Mouse (Mus musculus): Measurements from ENCODE around the gene Atg101. TPM values are rescaled to one million over a fixed set of nuclear protein-coding genes. Genes with fewer than 3 reads are reported as not detected.
"Not testable (repeated sequence)": the region's sequence is repeated elsewhere in the genome, so short reads cannot be mapped to it uniquely, and the experiment has no call there.

Atg101 gene
- total RNA-seq, 2 experiments from 2014 or later, result 36.5 to 37.1 TPM

DNA sequence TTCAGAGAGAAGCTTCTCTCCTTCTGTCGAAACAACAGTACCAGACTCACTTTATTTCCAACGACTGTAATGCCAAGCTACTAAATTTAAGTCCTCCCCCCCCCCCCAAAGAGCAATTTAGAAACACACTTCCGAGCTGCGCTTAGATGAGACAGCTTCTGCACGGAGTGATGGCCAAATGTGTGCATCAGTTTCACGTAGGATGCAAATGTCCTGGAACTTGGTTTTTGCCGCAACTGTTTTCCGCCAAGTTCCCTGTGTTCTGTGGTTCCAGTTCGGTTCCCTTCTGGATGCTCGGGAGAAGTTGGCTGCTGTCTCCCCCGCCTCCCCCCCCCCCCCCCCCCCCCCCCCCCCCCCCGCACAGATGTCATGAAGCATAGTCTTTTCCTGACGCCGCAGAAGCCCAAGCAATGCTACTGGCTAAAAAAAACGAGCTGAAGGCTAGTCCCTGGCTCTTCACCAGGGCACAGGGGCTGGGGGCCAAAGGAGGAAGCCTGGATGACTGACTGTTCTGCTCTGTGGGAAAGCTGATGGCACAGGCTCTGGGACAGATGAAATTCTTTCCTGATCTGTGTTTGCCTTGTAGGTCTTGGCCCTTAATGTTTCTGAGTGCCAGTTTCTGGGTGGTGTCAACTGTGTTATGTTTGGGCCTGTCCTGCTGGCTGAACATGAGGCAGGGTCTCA lies 27.2 kb downstream of the Atg101 start:
- DNase-seq, result no peak
- intact Hi-C loops (cut with DNase I), result no loop called here

DNA sequence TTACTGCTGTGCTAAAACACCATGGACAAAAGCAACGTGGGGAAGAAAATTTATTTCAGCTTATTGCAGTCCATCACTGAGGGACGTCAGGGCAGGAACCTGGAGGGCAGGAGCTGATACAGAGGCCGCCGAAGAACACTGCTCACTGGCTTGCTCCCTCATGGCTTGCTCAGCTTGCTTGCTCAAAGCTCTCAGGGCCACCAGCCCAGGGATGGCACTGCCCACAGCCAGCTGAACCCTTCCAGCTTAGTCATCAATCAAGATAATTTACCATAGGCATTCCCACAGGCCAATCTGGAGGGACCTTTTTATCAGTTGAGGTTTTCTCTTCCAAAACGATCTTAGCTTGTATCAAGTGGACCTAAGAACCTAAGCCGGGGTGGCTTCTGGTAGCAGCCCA lies 27.9 kb downstream of the Atg101 start:
- no peak for DNase-seq
- intact Hi-C loops (cut with DNase I), result no loop called here

DNA sequence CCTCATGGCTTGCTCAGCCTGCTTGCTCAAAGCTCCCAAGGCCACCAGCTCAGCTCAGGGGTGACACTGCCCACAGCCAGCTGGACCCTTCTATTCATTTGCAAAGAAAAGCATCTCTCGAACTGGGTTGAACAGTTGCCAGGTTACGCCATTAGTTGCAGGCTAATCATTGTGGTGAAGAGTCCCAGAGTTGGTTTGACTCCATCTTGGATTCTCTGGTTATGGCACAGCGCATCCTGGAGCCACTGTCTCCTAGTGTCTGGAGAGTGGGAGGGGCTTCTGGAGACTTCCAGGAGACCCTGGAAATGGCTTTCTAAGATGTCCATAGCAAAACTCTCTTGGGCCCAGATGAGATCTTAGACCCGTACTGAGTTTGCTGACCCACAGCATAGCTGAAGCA lies 31.3 kb downstream of the Atg101 start:
- intact Hi-C loops (cut with DNase I), result no loop called here
- no peak for DNase-seq

DNA sequence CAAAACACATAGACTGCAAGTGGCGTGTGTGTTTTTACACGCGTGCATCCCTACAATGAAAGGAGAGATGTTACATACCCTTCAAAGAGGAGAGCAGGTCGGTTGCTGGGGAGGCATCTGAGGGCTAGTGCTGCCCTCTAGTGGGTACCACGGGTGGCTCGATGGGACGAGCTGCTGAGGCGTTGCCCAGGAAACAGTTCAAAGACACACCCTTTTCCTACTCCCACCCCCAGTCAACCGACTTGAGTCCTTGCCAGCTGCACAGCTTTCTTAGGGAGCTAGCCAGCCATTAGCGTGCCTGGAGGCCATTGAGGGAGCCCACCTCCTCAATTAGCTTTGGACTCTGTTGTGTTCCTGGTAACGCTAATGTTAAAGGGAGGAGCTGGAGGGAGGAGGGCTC lies 31.8 kb downstream of the Atg101 start:
- intact Hi-C loops (cut with DNase I), result loop anchor here (2.0 kb wide), 1 partner anchor 77 kb away; no protein-coding TSS in a partner anchor
- peak; percentile 92 for DNase-seq

DNA sequence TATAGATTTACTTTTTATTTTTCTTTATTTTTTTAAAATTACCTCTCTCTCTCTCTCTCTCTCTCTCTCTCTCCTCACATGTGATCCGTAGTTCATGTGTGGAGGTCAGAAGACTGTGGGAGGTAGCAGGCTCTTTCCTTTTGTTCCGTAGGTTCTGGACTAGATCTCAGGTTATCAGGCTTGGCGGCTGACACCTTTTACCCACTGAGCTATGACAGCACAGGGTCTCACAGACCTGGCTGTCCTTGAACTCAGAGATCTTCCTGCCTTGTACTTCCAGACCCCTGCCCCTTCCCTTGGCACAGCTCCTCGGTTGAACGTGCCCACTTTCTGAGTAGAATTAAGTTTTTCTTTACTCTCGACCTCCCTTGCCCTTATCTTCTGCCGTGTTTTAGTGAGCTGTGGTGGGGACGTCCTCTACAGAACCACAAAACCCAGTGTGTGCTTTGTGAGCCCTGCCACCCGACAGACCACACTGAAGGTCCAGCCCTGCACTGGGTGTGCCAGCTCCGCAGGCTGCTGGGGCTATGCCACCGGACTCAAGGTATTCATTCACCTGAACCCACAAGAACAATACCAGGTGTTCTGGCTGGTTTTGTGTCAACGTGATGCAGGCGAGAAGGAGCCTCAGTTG lies 32.3 kb downstream of the Atg101 start:
- intact Hi-C loops (cut with DNase I), result loop anchor here (2.0 kb wide), 1 partner anchor 78 kb away; no protein-coding TSS in a partner anchor

DNA sequence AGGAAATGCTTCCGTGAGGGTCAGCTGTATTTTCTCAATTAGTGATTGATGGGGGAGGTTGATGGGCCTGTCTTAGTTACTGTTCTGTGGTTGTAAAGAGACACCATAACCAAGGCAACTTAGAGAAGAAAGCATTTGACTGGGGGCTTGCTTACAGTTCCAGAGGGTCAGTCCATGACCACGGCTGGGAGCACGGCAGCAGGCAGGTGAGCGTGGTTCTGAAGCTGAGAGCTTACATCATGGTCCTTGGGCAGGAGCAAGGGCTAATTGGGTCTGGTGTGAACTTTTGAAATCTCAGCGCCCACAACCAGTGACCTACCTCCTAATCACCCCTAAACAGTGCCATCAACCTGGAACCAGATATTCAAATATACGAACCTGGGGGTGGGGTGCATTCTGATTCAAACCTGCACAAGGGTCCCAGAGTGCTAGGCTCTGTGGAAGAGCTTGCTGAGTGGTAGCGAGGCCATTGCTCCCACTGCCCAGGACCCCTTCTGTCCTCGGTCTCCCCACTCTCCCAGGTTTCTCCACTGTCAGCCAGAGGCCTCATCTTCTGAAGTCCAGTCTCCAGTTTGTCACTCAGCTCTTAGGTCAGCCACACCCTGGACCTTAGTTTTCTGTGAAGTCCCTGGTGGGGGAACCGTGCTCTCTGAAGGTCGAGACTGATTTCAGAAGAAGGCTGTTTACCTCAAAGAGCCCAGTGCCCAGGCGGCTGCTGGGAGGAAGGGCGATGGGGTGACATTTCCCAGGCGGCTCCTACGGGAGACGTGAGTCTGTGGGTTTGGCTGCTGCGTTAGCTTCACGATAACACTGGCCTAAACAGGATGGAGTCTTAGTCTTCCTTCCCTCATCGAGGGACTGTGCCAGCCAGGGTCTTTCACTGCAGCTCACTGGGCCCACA lies 33.1 kb downstream of the Atg101 start:
- intact Hi-C loops (cut with DNase I), result loop anchor here (2.0 kb wide), 1 partner anchor 78 kb away; no protein-coding TSS in a partner anchor
- no peak for DNase-seq

More for the DNA sequence above, 32.3 kb downstream of the Atg101 start:
- no peak for DNase-seq

DNA sequence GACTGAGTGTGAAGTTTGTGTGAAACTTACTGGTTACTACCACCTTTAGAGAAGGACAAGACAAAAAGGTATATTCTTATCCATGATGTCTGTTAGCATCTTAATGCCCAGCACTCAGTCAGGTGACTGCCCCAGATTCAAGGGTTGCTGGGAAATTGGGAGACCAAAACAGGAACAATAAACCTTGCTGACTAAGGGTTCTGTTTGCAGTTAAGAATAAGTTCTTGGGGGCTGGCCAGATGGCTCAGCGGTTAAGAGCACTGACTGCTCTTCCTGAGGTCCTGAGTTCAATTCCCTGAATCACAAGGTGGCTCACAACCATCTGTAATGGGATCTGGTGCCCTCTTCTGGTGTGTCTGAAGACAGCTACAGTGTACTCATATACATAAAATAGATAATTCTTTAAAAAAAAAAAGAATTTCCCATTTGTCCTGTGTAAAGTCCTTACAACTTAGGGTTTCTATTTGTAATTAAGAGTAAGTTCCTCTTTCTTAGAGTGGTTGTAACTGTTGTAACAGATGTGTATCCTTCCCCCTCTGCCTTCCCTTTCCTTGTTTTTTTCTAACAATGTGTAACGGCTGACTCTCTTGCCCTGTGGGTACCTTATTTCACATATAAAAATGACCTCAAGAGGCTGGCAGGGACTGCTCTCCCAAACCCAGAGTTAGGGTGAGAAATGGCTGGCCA lies 33.9 kb downstream of the Atg101 start:
- no peak for DNase-seq
- intact Hi-C loops (cut with DNase I), result loop anchor here (2.0 kb wide), 1 partner anchor 79 kb away; no protein-coding TSS in a partner anchor

DNA sequence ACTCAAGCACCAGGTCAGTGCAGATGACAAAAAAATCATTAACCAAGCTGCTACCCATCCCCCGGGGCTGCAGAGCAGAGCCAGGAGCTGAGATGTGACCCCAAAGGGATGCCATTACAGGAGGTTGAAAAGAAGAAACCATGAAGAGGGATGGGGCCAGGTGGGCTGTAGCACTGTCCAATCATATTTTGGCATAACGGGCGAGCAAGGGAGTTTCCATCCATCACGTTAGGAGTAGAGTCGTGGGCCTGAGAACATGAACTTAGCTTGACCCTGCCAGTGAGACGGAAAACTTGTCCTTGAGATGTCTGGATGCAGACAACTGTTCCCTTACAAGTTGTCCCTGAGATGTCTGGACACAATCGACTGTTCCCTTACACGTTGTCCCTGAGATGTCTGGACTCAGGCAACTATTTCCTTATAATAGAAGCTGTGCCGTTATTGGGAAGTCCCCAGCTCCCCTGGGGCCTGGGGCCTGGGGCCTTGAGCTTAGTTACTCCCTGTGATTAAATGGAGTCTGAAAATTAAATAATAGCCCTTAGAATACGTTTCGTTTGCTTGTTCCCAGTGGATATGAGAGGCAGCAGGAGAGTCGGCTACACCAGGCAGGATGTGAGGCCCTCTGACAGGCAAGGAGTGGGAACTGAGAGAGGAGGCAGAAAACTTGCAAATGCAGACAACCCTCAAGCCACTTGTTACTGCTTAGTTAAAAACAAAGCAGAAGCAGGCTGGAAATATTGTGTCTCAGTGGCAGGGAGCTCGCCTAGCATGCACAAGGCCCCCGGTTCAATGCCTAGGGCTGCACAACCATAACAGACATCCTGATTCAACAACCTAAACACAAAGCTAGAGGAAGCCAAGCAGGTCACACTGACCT lies 35.1 kb downstream of the Atg101 start:
- no peak for DNase-seq
- intact Hi-C loops (cut with DNase I), result no loop called here

DNA sequence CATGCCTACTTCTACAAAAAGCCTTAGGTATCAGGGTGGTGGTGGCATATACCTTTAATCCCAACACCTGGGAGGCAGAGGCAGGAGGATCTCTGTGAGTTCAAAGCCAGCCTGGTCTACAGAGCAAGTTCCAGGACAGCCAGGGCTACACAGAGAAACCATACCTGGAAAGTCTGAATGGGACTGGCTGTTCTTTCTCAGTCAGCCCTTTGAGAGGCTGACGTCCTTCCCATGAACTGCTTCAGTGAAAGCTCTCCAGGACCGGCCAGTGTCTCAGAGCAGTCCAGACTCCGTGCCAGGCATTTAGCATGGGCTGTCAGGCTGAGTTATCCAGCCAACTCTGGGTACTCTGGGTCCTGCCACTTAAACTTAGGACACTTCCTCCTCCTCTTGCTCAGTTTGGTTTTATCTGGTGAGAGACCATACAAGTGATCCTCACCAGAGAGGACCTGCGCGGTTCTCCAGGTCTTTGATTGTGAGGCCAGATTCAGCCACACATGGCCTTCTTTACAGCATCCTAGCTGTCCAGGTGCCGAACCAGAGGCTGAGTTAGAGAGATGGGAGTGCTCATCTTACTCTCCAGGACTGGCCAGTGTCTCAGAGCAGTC lies 36.0 kb downstream of the Atg101 start:
- no peak for DNase-seq
- intact Hi-C loops (cut with DNase I), result no loop called here

DNA sequence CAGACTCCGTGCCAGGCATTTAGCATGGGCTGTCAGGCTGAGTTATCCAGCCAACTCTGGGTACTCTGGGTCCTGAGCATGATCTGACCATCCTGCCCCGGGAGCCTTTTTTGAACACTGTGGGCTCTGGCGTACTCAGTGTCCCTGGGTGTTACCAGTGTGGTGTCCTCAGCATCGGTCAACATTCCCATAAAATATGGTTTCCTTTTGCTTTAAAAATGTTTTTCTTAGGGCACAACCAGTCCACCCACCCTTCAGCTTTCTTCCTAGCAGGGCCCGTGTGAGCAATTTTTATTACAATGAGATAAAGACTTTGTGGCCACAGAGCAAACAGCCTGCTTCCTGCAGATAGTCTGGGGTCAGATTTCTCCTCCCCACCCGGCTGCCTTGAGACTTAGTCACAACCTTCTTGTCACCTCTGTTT lies 36.6 kb downstream of the Atg101 start:
- intact Hi-C loops (cut with DNase I), result no loop called here
- no peak for DNase-seq

DNA sequence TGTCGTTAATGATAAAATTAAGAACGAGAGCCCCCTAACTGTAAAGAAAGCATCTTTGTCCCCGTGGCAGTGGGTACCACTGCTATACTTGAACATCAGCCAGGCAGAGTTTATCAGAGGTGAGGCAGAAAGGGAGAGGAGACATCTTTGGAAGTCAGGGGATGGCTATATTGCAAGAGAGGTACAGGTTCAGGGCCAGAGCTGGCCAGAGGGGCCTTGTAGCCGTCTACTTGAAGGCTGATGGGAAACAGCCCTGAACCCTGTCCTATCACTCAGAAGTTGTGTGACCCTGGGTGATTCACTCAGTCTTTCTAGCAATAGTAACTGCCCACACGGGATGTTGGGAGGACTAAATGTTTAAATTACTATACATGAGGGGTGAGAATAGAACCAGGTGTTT lies 37.1 kb downstream of the Atg101 start:
- intact Hi-C loops (cut with DNase I), result no loop called here
- no peak for DNase-seq

DNA sequence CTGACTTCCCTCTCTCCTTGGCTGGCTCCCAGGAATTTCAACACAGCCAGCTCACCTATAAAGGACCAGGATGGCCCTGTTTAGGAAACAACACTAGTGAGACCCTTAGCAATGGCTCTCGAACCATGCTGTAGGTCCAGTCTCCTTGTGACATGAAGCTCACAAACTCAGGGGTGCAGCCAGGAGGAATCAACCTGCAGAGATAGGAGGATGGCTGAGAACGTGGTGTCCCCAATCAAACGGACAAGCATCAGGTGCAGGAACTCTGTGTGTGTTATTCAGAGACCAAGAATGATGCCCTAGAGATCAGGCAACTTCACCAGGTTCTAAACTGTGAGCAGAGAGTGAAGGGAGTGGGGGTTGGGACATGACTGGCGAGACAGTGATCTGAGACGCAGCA lies 38.0 kb downstream of the Atg101 start:
- no peak for DNase-seq
- intact Hi-C loops (cut with DNase I), result no loop called here

DNA sequence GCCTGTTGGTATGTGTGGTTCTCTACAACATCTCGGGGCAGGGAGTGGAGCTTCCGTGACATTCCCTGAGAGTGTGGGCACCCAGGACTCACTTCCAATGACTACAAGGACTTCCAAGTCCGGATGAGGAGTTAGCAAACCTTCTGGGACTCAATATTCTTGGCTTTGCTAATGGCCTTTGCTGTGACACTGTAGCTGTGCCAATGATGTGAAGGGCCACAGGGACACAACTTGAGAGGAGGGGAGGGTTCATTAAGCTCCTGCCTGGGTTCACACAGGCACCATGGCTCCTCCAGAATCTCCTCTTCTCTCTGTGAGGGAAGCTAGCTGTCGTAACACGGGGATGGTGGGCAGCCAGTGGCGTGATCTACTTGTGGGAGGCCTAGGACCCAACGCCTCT lies 38.6 kb downstream of the Atg101 start:
- intact Hi-C loops (cut with DNase I), result no loop called here
- no peak for DNase-seq

DNA sequence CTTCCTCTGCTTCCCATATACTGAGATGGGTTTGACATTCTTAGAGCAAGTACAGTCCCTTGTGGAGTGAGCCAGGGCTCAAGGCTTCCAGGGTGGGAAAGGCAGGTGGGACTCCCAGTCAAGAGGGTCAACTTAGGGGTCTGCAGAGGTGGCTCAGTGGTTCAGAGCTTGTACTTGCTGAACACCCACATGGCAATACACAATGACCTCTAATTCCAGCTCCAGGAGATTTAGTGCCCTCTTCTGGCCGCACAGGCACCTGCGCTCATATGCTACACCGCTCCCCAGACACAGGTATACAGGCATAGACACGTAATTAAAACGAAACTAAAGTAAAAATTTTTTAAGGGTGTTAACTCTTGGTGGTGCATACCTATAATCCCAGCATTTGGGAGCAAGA lies 39.4 kb downstream of the Atg101 start:
- no peak for DNase-seq
- intact Hi-C loops (cut with DNase I), result no loop called here

DNA sequence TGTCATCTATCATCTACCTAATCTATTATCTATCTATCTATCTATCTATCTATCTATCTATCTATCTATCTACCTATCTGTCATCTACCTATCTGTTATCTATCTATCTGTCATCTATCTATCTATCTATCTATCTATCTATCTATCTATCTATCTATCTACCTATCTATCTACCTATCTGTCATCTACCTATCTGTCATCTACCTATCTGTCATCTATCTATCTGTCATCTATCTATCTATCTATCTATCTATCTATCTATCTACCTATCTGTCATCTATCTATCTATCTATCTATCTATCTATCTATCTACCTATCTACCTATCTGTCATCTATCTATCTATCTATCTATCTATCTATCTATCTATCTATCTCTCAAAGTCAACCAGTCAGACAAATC lies 40.3 kb downstream of the Atg101 start:
- intact Hi-C loops (cut with DNase I); DNase-seq: not testable (repeated sequence)

DNA sequence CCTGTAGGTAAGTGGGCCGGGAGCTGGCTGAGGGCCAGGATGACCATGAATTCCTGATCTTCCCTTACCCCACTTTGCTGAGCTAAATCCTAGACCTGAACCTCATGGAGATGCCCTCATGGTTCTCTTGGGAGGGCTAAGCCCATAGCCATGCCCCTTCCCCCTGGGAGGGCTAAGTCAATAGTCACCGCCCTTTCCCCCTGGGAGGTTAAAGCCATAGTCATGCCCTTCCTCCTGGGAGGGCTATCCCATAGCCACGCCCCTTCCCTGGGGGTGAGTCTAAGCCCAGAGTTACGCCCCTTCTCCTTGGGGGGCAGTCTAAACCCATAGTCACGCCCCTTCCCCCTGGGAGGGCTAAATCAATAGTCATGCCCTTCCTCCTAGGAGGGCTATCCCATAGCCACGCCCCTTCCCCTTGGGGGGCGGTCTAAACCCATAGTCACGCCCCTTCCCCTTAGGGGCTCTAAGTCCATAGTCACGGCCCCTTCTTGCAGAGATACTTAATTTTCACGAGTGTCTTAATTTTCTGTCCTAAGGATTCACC lies 42.0 kb downstream of the Atg101 start:
- intact Hi-C loops (cut with DNase I), result loop anchor here (5.0 kb wide), 1 partner anchor 656 kb away; no protein-coding TSS in a partner anchor
- DNase-seq, result no peak

DNA sequence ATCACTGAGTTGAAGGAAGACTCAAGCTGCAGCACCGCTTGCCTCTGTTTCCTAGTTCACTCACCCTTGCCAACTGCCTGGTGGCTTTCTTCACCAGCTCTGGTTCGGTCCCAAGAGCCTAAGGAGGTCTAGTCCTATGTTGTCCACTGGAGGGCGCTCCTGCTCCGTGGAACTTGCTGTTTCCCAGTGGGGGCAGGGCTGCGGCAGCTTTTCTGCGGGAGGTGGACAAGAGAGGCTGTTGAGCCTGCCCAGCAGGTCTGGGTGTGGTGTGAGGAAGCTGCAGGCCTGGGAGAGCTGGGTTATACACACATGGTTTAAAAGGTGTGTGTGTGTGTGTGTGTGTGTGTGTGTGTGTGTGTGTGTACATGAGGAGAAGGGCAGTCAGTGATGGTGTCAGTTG lies 43.2 kb downstream of the Atg101 start:
- peak; percentile 89 for DNase-seq
- intact Hi-C loops (cut with DNase I), result loop anchor here (5.0 kb wide), 1 partner anchor 655 kb away; no protein-coding TSS in a partner anchor

DNA sequence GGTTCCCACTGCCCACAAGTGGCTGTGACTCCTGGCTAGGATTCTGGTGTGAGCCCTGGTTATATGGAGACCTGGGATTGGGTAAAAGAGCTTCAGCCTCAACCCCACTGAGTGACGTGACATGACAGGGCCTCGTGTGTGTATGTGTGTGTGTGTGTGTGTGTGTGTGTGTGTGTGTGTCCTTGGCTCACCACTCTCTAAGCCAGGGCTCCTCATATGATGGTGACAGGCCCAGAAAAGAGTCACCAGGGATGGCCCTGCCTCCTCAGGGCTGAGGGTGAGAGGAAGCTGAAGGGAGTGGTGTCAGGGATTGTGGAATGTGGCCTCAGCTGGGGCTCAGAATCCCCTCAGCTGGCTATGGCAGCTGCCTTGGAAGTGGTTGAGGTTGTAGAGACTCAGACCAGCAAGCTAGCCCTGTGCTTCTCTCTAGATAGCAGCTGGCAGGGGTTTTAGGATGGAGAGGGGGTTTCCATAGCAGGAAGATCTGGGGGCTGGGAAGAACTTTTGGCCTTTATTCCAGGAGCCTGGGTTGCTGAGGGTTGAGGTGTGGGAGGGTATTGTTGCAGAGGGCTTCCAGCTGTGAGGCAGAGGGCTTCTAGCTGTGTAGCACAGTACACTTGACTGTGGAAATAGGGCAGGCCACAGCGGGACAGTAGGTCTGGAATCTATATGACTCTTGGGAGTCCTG lies 44.9 kb downstream of the Atg101 start:
- intact Hi-C loops (cut with DNase I), result loop anchor here (5.0 kb wide), 1 partner anchor 653 kb away; no protein-coding TSS in a partner anchor
- DNase-seq, result no peak
